Mouse (Mus musculus) colon, adult 2 months (tissue): Measurements from ENCODE around the gene Uts2. TPM values are rescaled to one million over a fixed set of nuclear protein-coding genes. Genes with fewer than 3 reads are reported as not detected.

Experiments
- polyA plus RNA-seq: library from polyadenylated mRNA; depleted of rRNA; stranded (reverse); fragments of >200 nt; gene quantifications from 2 replicates; pipeline ENCODE4 v1.2.3, GENCODE M21; 2012; rRNA removed

Gene Uts2
- not detected in 2 replicates for polyA plus RNA-seq

GRCm38 (mm10) chr4:150996797-150997196, at the start of gene Uts2:
Gene Uts2 (plus strand): TSS chr4:150997097.

GRCm38 (mm10) chr4:151044037-151044943, 47.4 kb downstream of the Uts2 start, which contains the start of gene Per3:
Gene Per3 (minus strand): TSS chr4:151044665.

Other genes starting within 250 kb of the Uts2 start
- gene Errfi1, start 143.2 kb upstream of the Uts2 start, polyA plus RNA-seq = 25.3 and 30.1 TPM in 2 replicates
- 64.3 and 66.4 TPM in 2 replicates for gene Park7, start 82.7 kb upstream of the Uts2 start, polyA plus RNA-seq
- gene Tnfrsf9, start 82.5 kb upstream of the Uts2 start, polyA plus RNA-seq = 0.24 and 0.47 TPM in 2 replicates
- 6.3 and 9.9 TPM in 2 replicates for gene Per3, start 47.6 kb downstream of the Uts2 start, polyA plus RNA-seq
- gene Vamp3, start 60.9 kb downstream of the Uts2 start, polyA plus RNA-seq = 26.3 and 30.3 TPM in 2 replicates
- gene Gm13090, start 92.5 kb downstream of the Uts2 start, polyA plus RNA-seq = not detected in 2 replicates